Mouse (Mus musculus) embryo, embryonic 10 days (tissue): ENCODE measurements around the gene Micall1.

Source experiments
- DNase-seq: peaks from one replicate; pipeline ENCODE4 v3.0.0-alpha.2; 2015; ENCODE audit warnings: low spot score

The Micall1 gene

DNA sequence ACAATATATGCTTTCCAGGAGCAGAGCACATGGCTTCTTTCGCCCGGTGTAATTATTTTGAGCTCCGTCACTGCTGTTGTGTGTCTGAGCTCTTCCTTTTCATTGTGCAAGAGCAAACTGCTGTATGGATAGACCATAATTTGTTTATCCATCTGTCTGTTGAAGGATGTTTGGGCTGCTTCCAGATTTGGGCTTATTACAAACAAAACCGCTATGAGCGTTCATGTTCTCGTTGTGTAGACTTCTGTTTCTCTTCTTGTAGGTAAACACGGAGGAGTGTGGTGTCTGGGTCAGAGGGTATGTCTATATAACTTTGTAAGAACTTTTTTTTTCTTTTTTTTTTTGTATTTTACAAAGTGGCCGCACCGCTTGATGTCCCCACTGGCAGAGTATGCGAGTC is 76.5 kb downstream of the Micall1 start:
- DNase-seq: no peak
